Mouse (Mus musculus): ENCODE results near the gene Cyp17a1. TPM values are rescaled to one million over a fixed set of nuclear protein-coding genes. Genes with fewer than 3 reads are reported as not detected.

Cyp17a1 gene
- 0.86 and 1.3 TPM in 2 replicates for polyA plus RNA-seq (2016; fragmentation: Nextera tagmentation; extraction: Ambion mirVana)

DNA sequence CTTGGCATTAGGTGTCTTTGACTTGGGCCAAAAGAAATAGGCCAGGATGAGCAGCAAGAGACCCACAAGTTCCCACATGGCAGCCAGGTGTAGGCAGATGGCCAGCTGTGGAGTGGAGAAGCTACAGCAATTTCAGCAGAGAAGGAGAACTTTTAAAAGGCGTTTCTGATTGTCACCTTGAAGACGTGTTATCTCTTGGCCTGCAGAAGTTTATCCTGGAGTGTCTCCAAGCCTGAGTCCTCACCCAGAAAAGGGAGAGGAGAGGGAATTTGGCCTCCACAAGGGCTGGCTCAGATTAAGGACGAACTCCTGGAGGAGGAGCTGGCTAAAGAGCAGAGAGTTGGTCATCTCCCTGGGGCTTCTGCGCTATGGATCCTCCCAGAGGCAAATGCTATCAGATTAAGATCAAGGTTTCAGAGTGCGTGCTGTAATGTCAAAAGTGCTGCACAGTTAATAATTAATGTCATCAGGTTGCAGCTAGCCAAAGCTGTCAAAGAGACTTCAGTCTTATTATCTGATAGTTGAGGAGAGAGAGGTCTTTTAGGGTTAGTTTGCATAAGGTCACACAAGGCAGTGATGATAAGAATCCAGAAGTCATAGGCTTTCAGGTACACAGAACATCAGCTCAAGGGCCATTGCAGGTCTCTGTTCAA, at the start of gene Cyp17a1:
Cyp17a1 (minus strand) TSS at position 407 of the 653 bp plus-strand sequence.
- Histone ChIP-seq H3K4me1 (replicated peaks) (peaks cover 18% of the 10 kb centered on the region; the same call in 1 of the 2 replicates), H3K9me3 (replicated peaks) (no peaks in the 10 kb centered on the region), H3K27ac (ENCODE audit: poor library complexity, severe bottlenecking) (no peak within 1 kb of the TSS), H3K4me2 (no peak within 1 kb of the TSS), H3K9ac (no peak within 1 kb of the TSS), H3K4me3 (no peak within 1 kb of the TSS), H3K27me3 (replicated peaks) (peaks cover 10% of the 10 kb centered on the region; the same call in 1 of the 2 replicates), H3K36me3 (no peaks in the 10 kb centered on the region)
- 24% methylated on average over 5 of the region's 5 CpGs for WGBS
- no peak for ATAC-seq (ENCODE audit: insufficient number of reproducible peaks, low FRiP score)

DNA sequence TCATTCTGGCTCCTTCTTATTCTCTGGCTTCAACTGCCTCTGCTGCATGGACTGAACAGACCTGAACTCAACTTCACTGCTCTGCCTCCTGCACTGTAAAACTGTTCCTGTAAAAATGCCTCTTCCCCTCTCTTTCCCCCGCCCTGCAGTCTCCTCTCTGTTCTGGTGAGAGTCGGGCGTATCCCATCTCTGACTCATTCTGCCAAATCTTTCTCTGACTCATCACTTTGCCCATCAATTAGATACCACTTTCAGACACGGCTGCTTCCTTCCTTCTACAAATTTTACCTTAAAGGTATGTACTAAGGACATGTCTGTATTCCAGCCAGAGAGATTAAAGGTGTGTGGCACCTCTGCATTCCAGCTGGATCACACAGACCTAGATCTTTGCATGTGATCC, 45.2 kb upstream of the Cyp17a1 start:
- no peak for ATAC-seq (ENCODE audit: insufficient number of reproducible peaks, low FRiP score)
- H3K4me2 ChIP-seq: no peak overlapping the region
- no peaks in the 10 kb centered on the region for H3K27me3 ChIP-seq (replicated peaks)
- H3K9ac ChIP-seq: no peak overlapping the region
- H3K36me3 ChIP-seq: peaks cover 65% of the 10 kb centered on the region
- H3K27ac ChIP-seq (ENCODE audit: poor library complexity, severe bottlenecking): no peak overlapping the region
- H3K4me3 ChIP-seq: no peak overlapping the region
- WGBS: 67% methylated on average over 4 of the region's 4 CpGs
- H3K9me3 ChIP-seq (replicated peaks): peaks cover 8% of the 10 kb centered on the region
- no peaks in the 10 kb centered on the region for H3K4me1 ChIP-seq (replicated peaks)

DNA sequence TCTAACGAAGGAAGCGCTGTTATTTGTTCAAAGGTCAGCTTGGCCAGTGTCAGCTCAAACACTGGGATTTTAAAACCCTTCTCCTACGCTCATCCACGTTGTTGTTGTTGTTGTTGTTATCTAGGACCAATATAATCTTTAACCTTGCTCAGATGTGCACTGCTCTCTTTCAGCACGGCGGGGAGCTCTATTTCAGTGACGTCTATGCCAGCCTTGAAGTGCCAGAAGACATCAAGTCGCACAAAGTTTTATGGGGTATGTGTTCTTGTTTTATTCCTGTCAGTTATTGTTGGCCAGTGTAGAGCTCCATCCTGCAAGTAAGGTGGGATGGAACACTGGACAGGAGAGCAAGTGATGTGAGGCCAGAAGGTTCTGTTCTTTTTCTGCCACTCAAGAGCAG, 42.0 kb upstream of the Cyp17a1 start:
- no peak overlapping the region for H3K4me2 ChIP-seq
- H3K4me3 ChIP-seq: no peak overlapping the region
- peaks cover 8% of the 10 kb centered on the region for H3K9me3 ChIP-seq (replicated peaks)
- 85% methylated on average over 8 of the region's 8 CpGs for WGBS
- H3K27ac ChIP-seq (ENCODE audit: poor library complexity, severe bottlenecking): no peak overlapping the region
- H3K36me3 ChIP-seq: peaks cover 52% of the 10 kb centered on the region
- H3K4me1 ChIP-seq (replicated peaks): no peaks in the 10 kb centered on the region
- H3K27me3 ChIP-seq (replicated peaks): no peaks in the 10 kb centered on the region
- no peak for ATAC-seq (ENCODE audit: insufficient number of reproducible peaks, low FRiP score)
- no peak overlapping the region for H3K9ac ChIP-seq

DNA sequence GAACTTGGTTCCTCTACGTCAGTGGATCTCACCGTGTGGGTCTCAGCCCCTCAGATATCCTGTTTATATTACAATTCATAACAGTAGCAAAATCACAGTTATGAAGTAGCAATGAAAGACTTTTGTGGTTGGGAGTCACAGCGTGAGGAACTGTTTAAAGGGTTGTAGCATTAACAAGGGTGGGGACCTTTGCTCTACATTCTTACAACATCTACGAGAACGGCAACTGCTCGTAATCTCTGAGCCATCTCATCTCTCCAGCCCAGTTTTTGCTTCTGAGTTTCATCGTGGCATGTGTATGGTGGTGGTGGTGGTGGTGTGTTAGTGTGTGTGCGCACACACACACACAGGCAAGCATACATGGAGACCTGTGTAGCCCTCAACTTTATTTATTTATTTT, 41.3 kb upstream of the Cyp17a1 start:
- no peak overlapping the region for H3K27ac ChIP-seq (ENCODE audit: poor library complexity, severe bottlenecking)
- peaks cover 8% of the 10 kb centered on the region for H3K9me3 ChIP-seq (replicated peaks)
- WGBS: 94% methylated on average over 8 of the region's 8 CpGs
- no peak overlapping the region for H3K4me2 ChIP-seq
- H3K9ac ChIP-seq: no peak overlapping the region
- no peaks in the 10 kb centered on the region for H3K4me1 ChIP-seq (replicated peaks)
- no peak overlapping the region for H3K4me3 ChIP-seq
- H3K27me3 ChIP-seq (replicated peaks): no peaks in the 10 kb centered on the region
- peaks cover 54% of the 10 kb centered on the region for H3K36me3 ChIP-seq
- ATAC-seq (ENCODE audit: insufficient number of reproducible peaks, low FRiP score): no peak

DNA sequence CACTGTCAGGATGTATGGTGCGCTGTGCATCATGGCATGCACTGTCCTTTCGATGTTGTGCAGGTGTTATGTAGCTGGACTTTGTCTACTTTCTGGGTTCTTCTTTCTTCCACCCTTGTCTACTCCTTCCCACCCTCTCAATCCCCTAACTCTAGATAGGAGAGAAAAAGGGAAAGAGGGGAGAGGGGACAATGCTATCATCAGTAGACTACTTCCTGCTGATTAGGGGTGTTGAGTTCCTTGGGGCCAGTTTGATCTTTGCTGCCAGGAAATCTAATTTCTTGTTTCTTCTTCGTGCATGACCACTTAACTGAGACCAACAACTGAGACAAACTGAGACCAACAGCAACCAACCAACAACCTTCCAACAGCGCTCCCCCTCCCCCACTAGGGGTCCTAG, 37.6 kb upstream of the Cyp17a1 start:
- H3K36me3 ChIP-seq: peaks cover 33% of the 10 kb centered on the region
- 72% methylated on average over 4 of the region's 4 CpGs for WGBS

DNA sequence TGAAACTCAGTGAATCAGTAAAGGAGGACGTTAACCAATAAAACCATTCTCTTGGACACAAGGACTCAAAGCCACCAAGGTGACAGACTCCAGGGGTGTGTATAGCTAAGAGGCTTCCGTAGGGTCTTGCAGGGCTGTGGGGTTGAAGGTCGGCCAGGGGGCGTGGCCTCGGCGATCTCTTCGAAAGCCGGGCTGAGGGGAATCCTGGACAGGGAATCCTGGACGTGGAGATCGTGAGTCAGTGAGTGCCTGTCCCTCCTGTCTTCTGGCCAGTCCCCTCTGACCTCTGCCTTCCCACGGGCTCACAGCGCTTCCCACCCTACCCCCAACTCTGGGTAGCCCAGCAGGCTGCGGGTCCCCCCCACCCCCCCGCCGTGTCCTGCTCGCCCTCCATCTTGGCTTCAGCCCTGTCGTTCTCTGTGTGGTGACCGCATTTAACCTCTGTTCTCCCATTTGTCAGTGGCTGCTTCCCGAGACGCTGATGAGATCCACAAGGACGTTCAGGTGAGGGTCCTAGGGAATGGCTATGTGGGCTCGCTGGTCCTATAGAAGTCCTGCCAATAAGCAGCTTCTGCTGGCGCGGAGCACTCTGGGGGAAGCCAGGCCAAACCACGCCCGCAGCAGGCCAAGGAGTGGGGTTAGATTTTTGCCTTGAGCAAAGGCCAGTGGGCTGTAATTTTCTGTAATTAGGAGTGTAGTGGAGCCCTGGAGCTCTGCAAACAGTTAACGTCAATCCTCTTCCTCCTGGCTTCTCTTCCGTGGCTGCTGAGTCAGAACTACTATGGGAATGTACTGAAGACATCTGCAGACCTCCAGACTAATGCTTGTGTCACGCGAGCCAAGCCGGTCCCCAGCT, 34.6 kb upstream of the Cyp17a1 start, which contains the start of gene As3mt:
As3mt (plus strand) TSS at position 163 of the 856 bp plus-strand sequence.
- H3K9me3 ChIP-seq (replicated peaks): no peaks in the 10 kb centered on the region
- peaks cover 18% of the 10 kb centered on the region for H3K36me3 ChIP-seq
- peak within 1 kb of the TSS; percentile 75 for H3K9ac ChIP-seq
- H3K27me3 ChIP-seq (replicated peaks): no peaks in the 10 kb centered on the region
- 7% methylated on average over 31 of the region's 31 CpGs for WGBS
- H3K4me1 ChIP-seq (replicated peaks): peaks cover 20% of the 10 kb centered on the region
- peak within 1 kb of the TSS; percentile 73 for H3K4me3 ChIP-seq
- ATAC-seq (ENCODE audit: insufficient number of reproducible peaks, low FRiP score): peak; percentile 87
- peak within 1 kb of the TSS; percentile 87 for H3K4me2 ChIP-seq
- peak within 1 kb of the TSS; percentile 28 for H3K27ac ChIP-seq (ENCODE audit: poor library complexity, severe bottlenecking)

More for the DNA sequence above, 37.6 kb upstream of the Cyp17a1 start:
- H3K27me3 ChIP-seq (replicated peaks): no peaks in the 10 kb centered on the region
- no peak for ATAC-seq (ENCODE audit: insufficient number of reproducible peaks, low FRiP score)
- no peak overlapping the region for H3K9ac ChIP-seq
- peaks cover 20% of the 10 kb centered on the region for H3K4me1 ChIP-seq (replicated peaks)
- no peaks in the 10 kb centered on the region for H3K9me3 ChIP-seq (replicated peaks)
- H3K4me2 ChIP-seq: no peak overlapping the region
- H3K27ac ChIP-seq (ENCODE audit: poor library complexity, severe bottlenecking): no peak overlapping the region
- H3K4me3 ChIP-seq: no peak overlapping the region

DNA sequence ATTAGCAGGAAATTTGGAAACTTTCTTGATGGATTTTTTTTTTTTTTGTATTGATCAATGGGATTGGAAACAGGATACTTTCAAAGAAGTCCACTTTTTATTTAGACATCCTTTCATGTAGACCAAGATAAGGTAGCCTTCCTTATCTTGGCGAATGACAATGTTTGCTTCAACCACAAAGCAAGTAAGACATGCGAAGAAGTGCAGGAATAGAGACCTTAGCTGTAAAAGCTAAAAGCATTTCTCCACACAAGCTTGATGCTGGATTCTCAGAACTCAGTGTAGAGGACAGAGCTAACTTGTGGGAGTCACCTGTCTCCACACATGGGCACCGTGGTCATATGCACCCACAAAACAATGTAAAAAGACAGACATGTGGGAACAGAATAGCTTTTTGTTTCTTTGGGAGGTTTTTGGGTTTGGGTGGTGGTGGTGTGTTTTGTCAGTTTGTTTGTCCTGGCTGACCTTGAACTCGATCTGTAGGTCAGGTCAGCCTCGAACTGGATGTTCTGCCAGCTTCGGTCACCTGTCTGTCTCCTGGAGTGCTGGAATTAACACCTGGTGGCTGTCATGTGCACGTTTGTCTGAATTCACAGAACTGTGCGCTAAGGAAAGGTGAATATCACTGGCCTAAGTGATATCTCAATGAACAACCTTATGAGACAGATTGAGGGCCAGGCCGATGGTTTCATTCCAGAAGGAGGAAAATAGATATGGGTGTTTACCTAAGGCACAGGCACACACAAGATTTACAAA, 33.7 kb upstream of the Cyp17a1 start:
- Histone ChIP-seq H3K36me3 (peaks cover 23% of the 10 kb centered on the region), H3K4me3 (peak overlapping the region; percentile 73), H3K27ac (ENCODE audit: poor library complexity, severe bottlenecking) (no peak overlapping the region), H3K9me3 (replicated peaks) (no peaks in the 10 kb centered on the region), H3K27me3 (replicated peaks) (no peaks in the 10 kb centered on the region), H3K4me2 (peak overlapping the region; percentile 87), H3K9ac (no peak overlapping the region; the same call in 1 of the 2 replicates), H3K4me1 (replicated peaks) (peaks cover 20% of the 10 kb centered on the region)
- 63% methylated on average over 9 of the region's 9 CpGs for whole genome bisulfite sequencing
- ATAC-seq (ENCODE audit: insufficient number of reproducible peaks, low FRiP score): no peak

DNA sequence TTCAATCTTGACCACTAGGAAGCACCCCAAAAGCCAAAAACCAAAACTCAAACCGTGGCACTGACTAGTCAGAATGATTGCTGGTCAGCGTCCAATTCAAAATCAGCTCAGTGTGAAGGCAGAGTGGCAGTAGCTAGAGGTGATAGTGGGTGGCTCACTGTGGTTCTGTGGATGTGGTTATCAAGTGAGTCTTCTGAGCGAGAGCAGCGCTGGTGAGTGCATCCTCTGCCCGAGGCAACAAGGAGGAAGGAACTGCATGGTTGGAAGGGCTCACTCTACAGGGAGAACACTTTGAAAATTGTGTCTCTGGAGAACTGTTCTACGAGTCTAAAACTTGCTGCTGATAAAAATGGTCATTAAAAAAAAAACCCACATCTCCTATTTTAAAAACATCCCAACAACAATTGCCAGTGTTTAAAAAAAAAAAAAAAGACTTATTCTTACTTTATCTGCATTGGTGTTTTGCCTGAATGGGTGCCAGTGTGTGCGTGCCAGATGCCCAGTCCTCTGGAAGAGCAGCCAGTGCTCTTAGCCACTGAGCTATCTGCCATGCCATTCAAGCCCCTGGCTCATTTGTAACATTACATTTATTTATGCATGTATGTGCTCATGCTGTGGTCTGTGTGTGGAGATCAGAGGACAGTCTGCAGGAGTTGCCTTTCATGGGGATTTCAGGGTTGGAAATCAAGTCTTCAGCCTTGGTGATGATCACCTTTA, 33.0 kb upstream of the Cyp17a1 start:
- ATAC-seq (ENCODE audit: insufficient number of reproducible peaks, low FRiP score): no peak
- WGBS: 42% methylated on average over 7 of the region's 7 CpGs
- peaks cover 20% of the 10 kb centered on the region for H3K4me1 ChIP-seq (replicated peaks)

DNA sequence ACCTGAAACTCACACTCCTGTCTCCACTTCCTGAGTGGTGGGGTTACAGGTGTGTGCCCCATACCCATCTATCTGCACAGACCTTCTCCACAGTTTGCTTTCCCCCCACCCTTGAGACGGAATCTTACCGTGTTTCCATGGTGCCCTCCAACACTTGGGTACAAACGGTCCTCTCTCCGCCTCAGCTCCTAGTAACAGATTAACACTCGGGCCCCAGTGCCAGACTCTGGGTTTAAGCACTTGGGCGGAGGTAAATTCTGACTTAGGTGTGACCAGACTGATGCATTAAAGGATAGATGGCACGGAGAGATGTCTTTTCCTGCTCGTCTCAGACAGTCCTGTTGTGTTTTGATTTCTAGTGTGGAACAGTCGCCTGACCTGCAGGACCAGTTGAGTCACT, 28.2 kb upstream of the Cyp17a1 start:
- WGBS: 87% methylated on average over 9 of the region's 9 CpGs
- no peak for ATAC-seq (ENCODE audit: insufficient number of reproducible peaks, low FRiP score)
- Histone ChIP-seq H3K27ac (ENCODE audit: poor library complexity, severe bottlenecking) (no peak overlapping the region), H3K9me3 (replicated peaks) (no peaks in the 10 kb centered on the region), H3K27me3 (replicated peaks) (no peaks in the 10 kb centered on the region), H3K4me2 (no peak overlapping the region), H3K36me3 (peaks cover 30% of the 10 kb centered on the region), H3K9ac (no peak overlapping the region), H3K4me1 (replicated peaks) (no peaks in the 10 kb centered on the region; the same call in 1 of the 2 replicates), H3K4me3 (no peak overlapping the region)

More for the DNA sequence above, 33.0 kb upstream of the Cyp17a1 start:
- Histone ChIP-seq H3K36me3 (peaks cover 28% of the 10 kb centered on the region), H3K9me3 (replicated peaks) (no peaks in the 10 kb centered on the region), H3K27ac (ENCODE audit: poor library complexity, severe bottlenecking) (no peak overlapping the region), H3K4me2 (no peak overlapping the region), H3K9ac (no peak overlapping the region), H3K27me3 (replicated peaks) (no peaks in the 10 kb centered on the region), H3K4me3 (no peak overlapping the region)

DNA sequence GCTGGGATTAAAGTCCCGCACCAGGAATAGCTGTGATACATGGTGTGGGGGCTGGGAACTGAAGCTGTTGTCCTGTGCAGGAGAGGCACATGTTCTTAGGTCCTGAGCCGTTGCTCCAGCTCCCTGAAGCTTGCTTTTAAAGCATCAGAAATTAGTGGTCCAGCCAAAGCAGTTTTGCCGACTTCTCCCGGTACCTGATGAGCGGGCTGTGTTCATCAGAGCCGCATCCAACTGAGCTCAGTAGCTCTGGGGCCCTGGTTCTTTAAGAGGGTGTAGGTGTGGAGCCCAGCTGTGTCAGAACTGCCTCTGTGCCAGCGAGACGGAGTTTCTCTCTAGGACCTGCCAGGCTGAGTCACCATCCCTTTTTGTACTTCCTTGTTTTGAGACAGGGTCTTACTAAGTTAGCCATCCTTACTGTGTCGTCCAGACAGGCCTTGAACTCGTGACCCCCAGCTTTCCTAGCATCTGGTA, 26.1 kb upstream of the Cyp17a1 start:
- H3K9ac ChIP-seq: no peak overlapping the region
- H3K36me3 ChIP-seq: peaks cover 45% of the 10 kb centered on the region
- 74% methylated on average over 10 of the region's 10 CpGs for WGBS

More for the DNA sequence above, 26.1 kb upstream of the Cyp17a1 start:
- Histone ChIP-seq H3K9me3 (replicated peaks) (no peaks in the 10 kb centered on the region), H3K4me2 (no peak overlapping the region), H3K27me3 (replicated peaks) (no peaks in the 10 kb centered on the region), H3K4me3 (no peak overlapping the region), H3K27ac (ENCODE audit: poor library complexity, severe bottlenecking) (no peak overlapping the region), H3K4me1 (replicated peaks) (no peaks in the 10 kb centered on the region)
- 0 out of 2 replicates have a peak, but pooled peaks have one; percentile 25 for ATAC-seq (ENCODE audit: insufficient number of reproducible peaks, low FRiP score)
